Mouse (Mus musculus) lung, postnatal 10 days (tissue): ENCODE data around the gene Mypop.

Experiments used
- DNase-seq: peaks from one replicate; pipeline ENCODE4 v3.0.0; 2021

Gene Mypop

GRCm38 (mm10) chr7:19022189-19022958, 31.3 kb downstream of the Mypop start:
- no peak for DNase-seq

- peak; percentile 52 for DNase-seq
Measured at GRCm38 (mm10) chr7:19023357-19023814, 32.3 kb downstream of the Mypop start, which contains the start of gene Foxa3. Gene Foxa3, minus strand, starts transcription at chr7:19023538.

GRCm38 (mm10) chr7:19024096-19024506, 33.1 kb downstream of the Mypop start, which contains the start of gene Sympk:
Gene Sympk, plus strand, starts transcription at chr7:19024377.
- peak; percentile 97 for DNase-seq

- DNase-seq, result peak; percentile 41
Measured at GRCm38 (mm10) chr7:19024581-19025255, 33.7 kb downstream of the Mypop start.

GRCm38 (mm10) chr7:19028067-19028466, 37.0 kb downstream of the Mypop start:
- DNase-seq, result no peak

- DNase-seq, result peak; percentile 72
Measured at GRCm38 (mm10) chr7:19029084-19029653, 38.1 kb downstream of the Mypop start.

GRCm38 (mm10) chr7:19031641-19032040, 40.6 kb downstream of the Mypop start:
- no peak for DNase-seq

GRCm38 (mm10) chr7:19044616-19045015, 53.6 kb downstream of the Mypop start:
- no peak for DNase-seq

GRCm38 (mm10) chr7:19046286-19047069, 55.4 kb downstream of the Mypop start:
- peak; percentile 67 for DNase-seq

- no peak for DNase-seq
Measured at GRCm38 (mm10) chr7:19048006-19048527, 57.0 kb downstream of the Mypop start.

- no peak for DNase-seq
Measured at GRCm38 (mm10) chr7:19049252-19049651, 58.2 kb downstream of the Mypop start.

- DNase-seq, result no peak
Measured at GRCm38 (mm10) chr7:19050172-19050571, 59.1 kb downstream of the Mypop start.

- no peak for DNase-seq
Measured at GRCm38 (mm10) chr7:19051161-19051560, 60.1 kb downstream of the Mypop start.
